Mouse (Mus musculus): Measurements from ENCODE around the gene Gm13693.
"Not testable (repeated sequence)": the region's sequence is repeated elsewhere in the genome, so short reads cannot be mapped to it uniquely, and the experiment has no call there.

Gene Gm13693

GRCm38 (mm10) chr2:83961203-83961602 is at the start of gene Gm13693:
TSS of gene Gm13693 (plus strand) at chr2:83961503.
- DNase-seq = not testable (repeated sequence)

GRCm38 (mm10) chr2:83929478-83930088 is 31.7 kb upstream of the Gm13693 start:
- DNase-seq = no peak

GRCm38 (mm10) chr2:83940931-83941361 is 20.4 kb upstream of the Gm13693 start, which contains the start of gene Zswim2:
TSS of gene Zswim2 (minus strand) at chr2:83941228.
- DNase-seq = peak; percentile 77

- no peak for DNase-seq
Measured at GRCm38 (mm10) chr2:83941378-83941777, 19.9 kb upstream of the Gm13693 start.

GRCm38 (mm10) chr2:83941792-83942191 is 19.5 kb upstream of the Gm13693 start:
- no peak for DNase-seq

- not testable (repeated sequence) for DNase-seq
Measured at GRCm38 (mm10) chr2:83955393-83955792, 5.9 kb upstream of the Gm13693 start, which contains the start of gene Gm13698. TSS of gene Gm13698 (plus strand) at chr2:83955693.

GRCm38 (mm10) chr2:83967013-83967412 is 5.7 kb downstream of the Gm13693 start, which contains the start of gene Gm13695:
TSS of gene Gm13695 (plus strand) at chr2:83967313.
- not testable (repeated sequence) for DNase-seq

- not testable (repeated sequence) for DNase-seq
Measured at GRCm38 (mm10) chr2:83972823-83973222, 11.5 kb downstream of the Gm13693 start, which contains the start of gene Gm13696. TSS of gene Gm13696 (plus strand) at chr2:83973123.

- not testable (repeated sequence) for DNase-seq
Measured at GRCm38 (mm10) chr2:83978633-83979032, 17.3 kb downstream of the Gm13693 start, which contains the start of gene Gm13694. TSS of gene Gm13694 (plus strand) at chr2:83978933.

GRCm38 (mm10) chr2:83984443-83984842 is 23.1 kb downstream of the Gm13693 start, which contains the start of gene Gm13697:
TSS of gene Gm13697 (plus strand) at chr2:83984743.
- not testable (repeated sequence) for DNase-seq

- DNase-seq = not testable (repeated sequence)
Measured at GRCm38 (mm10) chr2:83990253-83990652, 28.9 kb downstream of the Gm13693 start, which contains the start of gene Gm13691. TSS of gene Gm13691 (plus strand) at chr2:83990553.

GRCm38 (mm10) chr2:83993639-83994255 is 32.4 kb downstream of the Gm13693 start:
- not testable (repeated sequence) for DNase-seq

GRCm38 (mm10) chr2:83994526-83994925 is 33.2 kb downstream of the Gm13693 start:
- not testable (repeated sequence) for DNase-seq

GRCm38 (mm10) chr2:84008913-84009312 is 47.6 kb downstream of the Gm13693 start:
- DNase-seq = no peak

- no peak for DNase-seq
Measured at GRCm38 (mm10) chr2:84009818-84010217, 48.5 kb downstream of the Gm13693 start.

Measured in right cerebral cortex, postnatal 4 days (tissue).